Mouse (Mus musculus) granulocyte monocyte progenitor cell, adult 5-6 weeks (primary cell): ENCODE data around the gene Ube2z. TPM values are rescaled to one million over a fixed set of nuclear protein-coding genes. Genes with fewer than 3 reads are reported as not detected.

ENCODE experiments used
- ATAC-seq: replicated peaks from 2 replicates; pipeline ENCODE4 v1.8.0; 2016; ENCODE audit warnings: mild to moderate bottlenecking, moderate TSS enrichment, inconsistent platforms; ENCODE audit not compliant: poor library complexity, severe bottlenecking
- total RNA-seq, 2 experiments: library from RNA; stranded (forward) in 1 of 2; stranded (reverse) in 1 of 2; fragments of 200-712, 200-1000 nt in 1 of 2; fragments of >200 nt in 1 of 2; fragmentation: Nextera tagmentation in 1 of 2; gene quantifications; 2 replicates each; pipeline ENCODE4 v1.2.3; 2014 to 2017

The Ube2z gene
- total RNA-seq, 2 experiments from 2014 or later = 20.8 to 34.1 TPM

GRCm38 (mm10) chr11:96011982-96012381 is 53.2 kb downstream of the Ube2z start:
- no peak for ATAC-seq

DNA sequence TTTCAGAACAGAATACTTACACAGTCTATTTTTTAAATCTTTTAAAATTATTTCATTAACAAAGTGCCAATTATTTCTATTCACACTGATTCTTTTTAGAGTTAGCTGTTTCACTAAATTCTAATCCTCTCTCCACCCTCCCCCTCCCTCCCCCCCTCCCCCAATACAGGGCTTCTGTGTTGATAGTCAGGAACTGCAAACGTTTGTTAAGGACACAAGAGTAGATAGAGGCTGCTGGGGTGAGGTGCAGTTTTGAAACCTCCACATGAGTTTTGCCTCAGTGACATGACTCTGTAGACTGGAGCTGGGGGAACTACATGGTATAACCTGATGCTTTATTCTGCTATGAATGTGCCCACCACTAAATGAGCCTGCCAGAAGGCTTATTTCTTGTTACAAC is 56.4 kb downstream of the Ube2z start:
- no peak for ATAC-seq

GRCm38 (mm10) chr11:96007516-96008235 is 57.5 kb downstream of the Ube2z start:
- ATAC-seq = no peak

- peak; percentile 25; the same call in 1 of the 2 replicates for ATAC-seq
Measured at GRCm38 (mm10) chr11:96006852-96007515, 58.2 kb downstream of the Ube2z start.

DNA sequence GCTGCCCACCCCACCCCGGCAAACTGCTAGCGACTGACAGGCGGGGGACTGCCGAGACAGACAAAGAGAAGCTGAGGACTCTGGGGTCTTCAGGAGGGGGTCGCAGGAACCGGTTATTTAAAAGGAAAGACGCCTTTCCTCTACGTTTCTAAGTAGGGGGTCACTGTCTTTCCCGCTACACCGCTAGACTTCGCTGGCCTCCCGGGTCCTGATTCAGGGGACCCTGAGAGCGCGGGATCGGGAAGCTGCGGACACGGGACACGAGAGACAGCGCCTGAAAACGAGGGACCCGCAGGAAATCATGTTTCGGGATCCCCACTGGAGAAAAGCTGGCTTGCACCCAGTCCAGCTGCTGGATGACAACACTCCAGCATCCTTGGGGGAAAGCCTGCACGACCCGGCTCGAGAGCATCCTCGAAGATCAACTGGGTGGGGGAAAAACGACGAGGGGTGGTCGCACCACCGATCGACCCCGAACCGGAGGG is 58.8 kb downstream of the Ube2z start:
- no peak for ATAC-seq

DNA sequence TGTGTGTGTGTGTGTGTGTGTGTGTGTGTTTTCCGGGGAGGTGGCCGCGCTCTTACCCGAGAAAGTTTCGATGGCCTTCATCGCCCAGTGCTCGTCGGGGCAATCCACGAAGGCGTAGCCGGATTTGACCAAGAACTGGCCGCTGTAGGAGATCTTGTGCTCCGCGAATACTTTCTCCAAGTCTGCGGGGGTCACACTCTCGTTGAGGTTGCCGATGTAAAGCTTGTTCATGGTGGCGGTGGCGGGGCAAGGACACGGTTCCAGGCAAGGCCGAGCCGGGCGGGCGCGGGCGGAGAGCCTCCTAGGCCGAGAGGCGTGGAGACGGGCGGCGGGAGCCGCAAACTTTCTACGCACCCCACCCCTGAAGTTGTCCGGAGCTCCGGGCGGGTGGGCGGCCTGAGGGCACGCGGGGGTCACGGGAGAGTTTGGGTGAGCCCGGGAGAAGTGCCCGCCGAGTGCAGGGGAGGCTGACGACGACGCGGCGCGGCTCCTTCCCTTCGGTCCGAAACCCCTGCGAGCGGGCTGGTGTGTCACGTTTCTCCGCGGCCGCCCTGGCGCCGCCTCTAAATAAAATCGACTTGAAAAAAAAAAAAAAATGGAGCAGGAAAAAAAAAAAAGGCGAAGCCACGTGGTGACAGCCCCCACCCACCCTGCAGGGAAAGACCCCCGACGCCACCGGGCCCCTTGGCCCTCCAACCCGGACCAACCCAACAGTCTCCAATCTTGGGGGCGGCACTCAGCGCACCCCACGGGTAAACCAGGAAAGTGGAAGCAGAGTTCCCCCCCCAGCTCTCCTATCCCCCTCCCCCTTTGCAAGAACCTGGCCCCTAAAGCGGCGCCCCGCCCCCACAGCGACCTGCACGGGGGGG is 59.6 kb downstream of the Ube2z start, which contains the start of gene Igf2bp1:
Igf2bp1 (minus strand) TSS at position 538 of the 869 bp plus-strand sequence.
- no peak for ATAC-seq

DNA sequence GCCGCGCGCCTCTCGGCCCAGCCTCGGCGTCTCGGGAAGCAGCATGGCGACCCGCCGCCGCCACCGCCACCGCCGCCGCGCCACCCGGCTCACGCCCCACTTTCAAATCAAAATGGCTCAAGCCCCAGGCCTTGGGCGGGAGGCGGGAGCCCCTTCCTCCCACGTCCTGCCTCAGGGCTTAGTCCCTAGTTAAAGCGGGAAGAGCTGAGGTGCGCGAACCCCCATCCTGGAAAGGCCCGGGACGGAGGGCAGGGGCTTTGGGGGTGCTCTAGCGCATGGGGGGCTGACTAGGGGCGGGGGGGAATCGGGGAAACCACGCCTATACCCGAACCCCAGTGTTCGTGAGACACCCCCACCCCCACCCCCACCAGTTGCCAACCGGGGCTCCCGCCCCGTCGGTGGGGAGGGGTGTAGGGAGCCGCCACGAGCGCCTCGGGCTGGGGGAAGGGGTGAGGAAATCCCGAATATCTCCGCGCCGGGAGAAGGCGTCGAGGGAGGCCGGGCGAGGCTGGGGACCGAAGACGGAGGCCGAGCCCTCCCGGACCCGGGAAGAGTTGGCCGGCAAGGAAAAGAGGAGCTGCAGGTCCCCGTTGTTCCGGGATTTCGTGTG is 60.3 kb downstream of the Ube2z start:
- ATAC-seq = no peak

DNA sequence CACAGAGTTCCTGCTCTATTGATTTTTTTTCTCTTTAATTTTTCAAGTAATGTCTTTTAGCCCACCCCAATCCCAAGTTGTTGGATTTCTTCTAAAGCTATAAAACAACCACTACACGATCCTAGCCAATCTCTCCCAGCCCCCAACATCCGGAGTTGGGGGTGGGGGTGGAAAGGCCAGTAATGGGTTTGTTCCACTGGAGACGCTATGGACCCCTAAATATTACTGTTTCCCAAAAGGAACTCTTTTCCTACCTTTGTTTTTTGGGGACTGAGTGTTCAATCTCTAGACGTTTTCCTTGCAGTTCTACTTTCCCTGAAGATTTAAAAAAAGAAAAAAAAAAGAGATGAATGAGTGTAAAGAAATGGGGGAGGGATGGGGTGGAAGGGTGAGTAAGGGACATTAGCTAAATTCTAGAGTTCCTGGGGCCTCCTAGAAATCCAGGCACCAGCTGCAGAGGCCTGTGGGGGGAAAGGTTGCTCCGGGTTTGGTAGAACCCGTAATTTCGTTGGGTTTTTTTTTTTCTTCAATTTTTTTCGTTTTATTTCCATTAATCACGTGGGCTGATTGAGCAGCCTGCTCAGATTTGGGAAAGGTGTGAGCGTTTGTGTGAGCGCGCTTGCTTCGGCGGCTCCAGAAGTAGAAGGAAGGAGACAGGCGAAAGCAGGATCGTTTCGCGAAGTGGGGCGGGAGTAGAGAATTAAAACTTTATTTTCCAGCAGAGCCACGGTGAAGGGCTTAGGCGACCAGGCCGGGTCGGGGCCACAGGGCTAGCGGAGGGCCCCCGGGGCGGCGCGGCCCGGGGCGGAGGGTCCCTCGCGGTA is 61.0 kb downstream of the Ube2z start:
- no peak for ATAC-seq

DNA sequence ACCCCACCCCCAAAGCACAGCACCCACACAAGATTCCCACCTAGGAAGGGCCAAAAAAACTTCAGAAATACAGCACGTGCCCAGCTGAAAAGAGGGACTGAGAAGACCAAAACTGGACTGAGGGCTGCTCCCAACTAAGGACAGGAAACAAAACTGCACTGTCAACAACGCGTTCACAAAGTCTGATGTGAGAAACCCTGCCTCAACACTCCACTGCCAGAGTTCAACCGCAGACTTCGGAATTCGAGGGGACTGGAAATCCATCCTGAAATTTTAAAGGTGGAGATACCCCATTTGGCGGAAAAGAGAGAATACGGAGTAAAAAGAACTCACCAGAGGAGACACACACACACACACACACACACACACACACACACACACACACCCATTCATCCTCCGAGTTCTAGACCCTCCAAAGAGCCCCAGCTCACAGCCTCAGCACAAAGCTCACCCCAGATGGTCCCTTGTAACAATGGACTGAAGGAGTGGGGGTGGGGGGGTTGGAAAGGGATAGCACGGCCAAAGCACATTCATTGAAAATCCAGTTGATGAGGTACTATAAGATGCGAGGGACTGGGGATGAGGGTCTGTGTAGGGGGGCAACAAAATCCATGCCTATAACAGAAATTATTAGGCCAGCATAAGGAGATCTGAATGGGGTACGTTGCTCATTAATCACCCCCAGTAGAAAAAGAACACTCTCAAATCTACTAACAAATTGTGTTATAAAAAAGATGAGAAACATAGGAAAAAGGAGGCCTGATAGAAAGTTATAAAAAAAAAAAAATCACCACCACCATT is 61.9 kb downstream of the Ube2z start:
- no peak for ATAC-seq

Other genes starting within 250 kb of the Ube2z start
- 1.5 TPM in 1 of 2 replicates, not detected in the other for gene Phospho1, start 240.9 kb downstream of the Ube2z start, total RNA-seq (2014; fragmentation: Nextera tagmentation)
- gene Phospho1, start 240.9 kb downstream of the Ube2z start, total RNA-seq (2017) = 0.41 TPM in 1 of 2 replicates, not detected in the other
- 2.7 and 24.3 TPM in 2 replicates for gene Gngt2, start 228.2 kb downstream of the Ube2z start, total RNA-seq (2014; fragmentation: Nextera tagmentation)
- gene Gngt2, start 228.2 kb downstream of the Ube2z start, total RNA-seq (2017) = 7.7 and 13.4 TPM in 2 replicates
- 5.1 and 7.0 TPM in 2 replicates for gene Abi3, start 222.9 kb downstream of the Ube2z start, total RNA-seq (2014; fragmentation: Nextera tagmentation)
- gene Abi3, start 222.9 kb downstream of the Ube2z start, total RNA-seq (2017) = 1.9 and 2.4 TPM in 2 replicates
- gene B4galnt2, start 150.5 kb downstream of the Ube2z start, total RNA-seq (2014; fragmentation: Nextera tagmentation) = not detected in 2 replicates
- gene B4galnt2, start 150.5 kb downstream of the Ube2z start, total RNA-seq (2017) = not detected in 2 replicates
- gene Igf2bp1, start 59.4 kb downstream of the Ube2z start, total RNA-seq (2014; fragmentation: Nextera tagmentation) = not detected in 2 replicates
- under 0.01 TPM in 1 of 2 replicates, not detected in the other for gene Igf2bp1, start 59.4 kb downstream of the Ube2z start, total RNA-seq (2017)
- gene Gip, start 40.8 kb downstream of the Ube2z start, total RNA-seq (2014; fragmentation: Nextera tagmentation) = not detected in 2 replicates
- not detected in 2 replicates for gene Gip, start 40.8 kb downstream of the Ube2z start, total RNA-seq (2017)
- 88.7 and 94.9 TPM in 2 replicates for gene Snf8, start 30.5 kb downstream of the Ube2z start, total RNA-seq (2014; fragmentation: Nextera tagmentation)
- gene Snf8, start 30.5 kb downstream of the Ube2z start, total RNA-seq (2017) = 37.0 and 44.1 TPM in 2 replicates
- gene Atp5g1, start 10.3 kb upstream of the Ube2z start, total RNA-seq (2014; fragmentation: Nextera tagmentation) = 618 and 720 TPM in 2 replicates
- gene Atp5g1, start 10.3 kb upstream of the Ube2z start, total RNA-seq (2017) = 72.3 and 102 TPM in 2 replicates
- gene Calcoco2, start 46.6 kb upstream of the Ube2z start, total RNA-seq (2014; fragmentation: Nextera tagmentation) = not detected in 2 replicates
- gene Calcoco2, start 46.6 kb upstream of the Ube2z start, total RNA-seq (2017) = not detected in 2 replicates
- gene Ttll6, start 68.4 kb upstream of the Ube2z start, total RNA-seq (2014; fragmentation: Nextera tagmentation) = not detected in 2 replicates
- gene Ttll6, start 68.4 kb upstream of the Ube2z start, total RNA-seq (2017) = not detected in 2 replicates
- not detected in 2 replicates for gene Hoxb13, start 128.9 kb upstream of the Ube2z start, total RNA-seq (2014; fragmentation: Nextera tagmentation)
- not detected in 2 replicates for gene Hoxb13, start 128.9 kb upstream of the Ube2z start, total RNA-seq (2017)
- gene Hoxb9, start 206.1 kb upstream of the Ube2z start, total RNA-seq (2014; fragmentation: Nextera tagmentation) = not detected in 2 replicates
- gene Hoxb9, start 206.1 kb upstream of the Ube2z start, total RNA-seq (2017) = not detected in 2 replicates
- not detected in 2 replicates for gene Hoxb8, start 216.5 kb upstream of the Ube2z start, total RNA-seq (2014; fragmentation: Nextera tagmentation)
- not detected in 2 replicates for gene Hoxb8, start 216.5 kb upstream of the Ube2z start, total RNA-seq (2017)
- not detected in 2 replicates for gene Hoxb7, start 221.2 kb upstream of the Ube2z start, total RNA-seq (2014; fragmentation: Nextera tagmentation)
- not detected in 2 replicates for gene Hoxb7, start 221.2 kb upstream of the Ube2z start, total RNA-seq (2017)
- not detected in 2 replicates for gene Hoxb6, start 227.1 kb upstream of the Ube2z start, total RNA-seq (2014; fragmentation: Nextera tagmentation)
- gene Hoxb6, start 227.1 kb upstream of the Ube2z start, total RNA-seq (2017) = not detected in 2 replicates
- gene Hoxb5, start 237.9 kb upstream of the Ube2z start, total RNA-seq (2014; fragmentation: Nextera tagmentation) = not detected in 2 replicates
- 0.05 TPM in 1 of 2 replicates, not detected in the other for gene Hoxb5, start 237.9 kb upstream of the Ube2z start, total RNA-seq (2017)